Mouse (Mus musculus) heart, adult 2 months (tissue): Measurements from ENCODE around the gene Lilra5. TPM values are rescaled to one million over a fixed set of nuclear protein-coding genes. Genes with fewer than 3 reads are reported as not detected.
"Not testable (repeated sequence)": the region's sequence is repeated elsewhere in the genome, so short reads cannot be mapped to it uniquely, and the experiment has no call there.

Experiments
- DNase-seq, 2 experiments: peaks; one replicate each; pipeline ENCODE4 v3.0.0; 2021
- H3K27ac ChIP-seq: fragments of 200-600 bp; 2 replicates; pipeline ENCODE4 v1.8.1; 2022
- H3K27me3 ChIP-seq: fragments of 200-500 bp; 2 replicates; pipeline ENCODE4 v1.6.1; 2012; ENCODE audit warnings: mild to moderate bottlenecking, low read length, inconsistent platforms, mixed read lengths; ENCODE audit not compliant: control insufficient read depth, insufficient read depth
- H3K36me3 ChIP-seq: fragments of 200-500 bp; 2 replicates; pipeline ENCODE4 v1.6.1; 2012; ENCODE audit warnings: low read length, inconsistent platforms; ENCODE audit not compliant: control insufficient read depth, insufficient read depth
- H3K4me1 ChIP-seq: fragments of 200-500 bp; 2 replicates; pipeline ENCODE4 v1.6.1; 2011; ENCODE audit warnings: low read length; ENCODE audit not compliant: control insufficient read depth, insufficient read depth
- H3K4me3 ChIP-seq: fragments of 200-600 bp; 2 replicates; pipeline ENCODE4 v1.8.1; 2022
- H3K79me2 ChIP-seq: fragments of 200-500 bp; replicated peaks from 2 replicates; pipeline ENCODE4 v1.6.1; 2012; ENCODE audit warnings: mild to moderate bottlenecking, inconsistent platforms, low read length, moderate library complexity, mixed read lengths; ENCODE audit not compliant: control insufficient read depth, insufficient read depth
- H3K9ac ChIP-seq: fragments of 200-500 bp; 2 replicates; pipeline ENCODE4 v1.6.1; 2012; ENCODE audit warnings: low read depth, mild to moderate bottlenecking, control low read depth, inconsistent platforms, low read length, mixed read lengths
- CTCF ChIP-seq: fragments of 200-600 bp; IDR thresholded peaks from 2 replicates; pipeline ENCODE4 v1.8.1; 2022; ENCODE audit warnings: antibody characterized with exemption, mild to moderate bottlenecking, moderate library complexity
- EP300 ChIP-seq: fragments of 200-500 bp; IDR thresholded peaks from 2 replicates; pipeline ENCODE4 v1.6.1; 2011; ENCODE audit warnings: low read depth, low read length, control low read depth; ENCODE audit not compliant: insufficient read depth
- POLR2A ChIP-seq: fragments of 200-500 bp; IDR thresholded peaks from 2 replicates; pipeline ENCODE4 v1.6.1; 2011; ENCODE audit warnings: mild to moderate bottlenecking, low read depth, low read length, control low read depth; ENCODE audit not compliant: insufficient read depth
- WGBS: fragments of 180-500 bp; shearing (Covaris S2); methylation state at CpG from one replicate; pipeline ENCODE4 v1.1.7; 2018; 5-methylcytosine and 5-hydroxymethylcytosine counted together
- intact Hi-C: fragments of 180-260 bp; cut with DNase I; formaldehyde crosslinking; loops from one replicate; pipeline ENCODE4 v1.15.1; 2025
- long read RNA-seq: library from polyadenylated mRNA; stranded (forward); transcript quantifications from one replicate; pipeline ENCODE4 v2.0.0, GENCODE M21; 2021
- polyA plus RNA-seq: library from polyadenylated mRNA; depleted of rRNA; stranded (reverse); fragments of >200 nt; gene quantifications from 2 replicates; pipeline ENCODE4 v1.2.3, GENCODE M21; 2012; rRNA removed
- total RNA-seq, 2 experiments: library from RNA; stranded (reverse); gene quantifications; 2 replicates each; pipeline ENCODE4 v1.2.3; 2021

Gene Lilra5
- 1 to 10 TPM; 1.2 to 1.4 TPM for total RNA-seq
- 1.1 and 1.3 TPM in 2 replicates for polyA plus RNA-seq
- long read RNA-seq, partial matches to known transcripts, result 0 of 3 reads
- long read RNA-seq, other reads (novel, unspliced or antisense), result 2 of 3 reads

- Histone ChIP-seq H3K9ac (no peak within 1 kb of the TSS), H3K36me3 (no peaks in the 10 kb centered on the region), H3K4me3 (no peak within 1 kb of the TSS), H3K27me3 (no peaks in the 10 kb centered on the region), H3K4me1 (no peaks in the 10 kb centered on the region), H3K79me2 (no peaks in the 10 kb centered on the region), H3K27ac (no peak within 1 kb of the TSS; the same call in 1 of the 2 replicates)
- intact Hi-C loops, result no loop called here
- no peak for DNase-seq
- 56% methylated on average over 7 of the region's 7 CpGs for WGBS
- no peak for TF ChIP-seq EP300
- no peak for TF ChIP-seq POLR2A
- no peak for TF ChIP-seq CTCF
Observed at GRCm38 (mm10) chr7:4237454-4237853, at the start of gene Lilra5. Lilra5 (plus strand) TSS chr7:4237754.

GRCm38 (mm10) chr7:4207126-4207525 lies 30.4 kb upstream of the Lilra5 start:
- H3K4me1 ChIP-seq, result no peaks in the 10 kb centered on the region
- no peaks in the 10 kb centered on the region for H3K27me3 ChIP-seq
- H3K4me3 ChIP-seq, result no peak overlapping the region
- no peak overlapping the region for H3K27ac ChIP-seq
- no peaks in the 10 kb centered on the region for H3K36me3 ChIP-seq
- 79% methylated on average over 1 of the region's 1 CpGs for WGBS
- DNase-seq, result no peak
- intact Hi-C loops, result no loop called here
- H3K79me2 ChIP-seq, result no peaks in the 10 kb centered on the region
- no peak overlapping the region for H3K9ac ChIP-seq
- TF ChIP-seq EP300 (no peak), CTCF (no peak), POLR2A (no peak)

DNA sequence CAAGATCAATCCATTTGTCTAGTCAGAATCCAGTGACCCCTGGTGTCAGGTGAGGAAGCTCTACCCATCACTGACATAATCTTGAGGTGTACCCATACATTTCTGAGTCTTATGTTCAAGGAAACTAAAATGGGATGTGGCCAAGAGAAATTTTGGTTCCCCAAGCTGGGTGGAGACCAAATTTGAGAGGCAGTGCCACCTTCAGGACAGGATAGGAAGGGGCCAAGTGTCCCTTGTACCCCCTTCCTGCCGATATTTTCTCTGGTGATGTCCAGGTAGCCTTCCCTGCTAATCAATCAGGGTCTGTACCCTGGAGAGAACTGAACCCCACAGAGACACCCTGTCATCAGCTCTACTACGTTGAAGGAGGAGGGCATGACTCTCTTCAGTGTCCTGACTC lies 28.9 kb upstream of the Lilra5 start:
- no peaks in the 10 kb centered on the region for H3K79me2 ChIP-seq
- H3K36me3 ChIP-seq, result no peaks in the 10 kb centered on the region
- no peak for DNase-seq
- no peaks in the 10 kb centered on the region for H3K27me3 ChIP-seq
- H3K4me1 ChIP-seq, result no peaks in the 10 kb centered on the region
- intact Hi-C loops, result no loop called here
- H3K9ac ChIP-seq, result no peak overlapping the region
- no peak overlapping the region for H3K4me3 ChIP-seq
- WGBS, result 30% methylated on average over 2 of the region's 2 CpGs
- TF ChIP-seq POLR2A (no peak), CTCF (peak; percentile 35), EP300 (no peak)
- no peak overlapping the region for H3K27ac ChIP-seq

GRCm38 (mm10) chr7:4213436-4213835 lies 24.1 kb upstream of the Lilra5 start:
- intact Hi-C loops, DNase-seq, H3K9ac ChIP-seq, H3K4me3 ChIP-seq, H3K79me2 ChIP-seq, H3K4me1 ChIP-seq, H3K36me3 ChIP-seq, H3K27ac ChIP-seq, H3K27me3 ChIP-seq: not testable (repeated sequence)

DNA sequence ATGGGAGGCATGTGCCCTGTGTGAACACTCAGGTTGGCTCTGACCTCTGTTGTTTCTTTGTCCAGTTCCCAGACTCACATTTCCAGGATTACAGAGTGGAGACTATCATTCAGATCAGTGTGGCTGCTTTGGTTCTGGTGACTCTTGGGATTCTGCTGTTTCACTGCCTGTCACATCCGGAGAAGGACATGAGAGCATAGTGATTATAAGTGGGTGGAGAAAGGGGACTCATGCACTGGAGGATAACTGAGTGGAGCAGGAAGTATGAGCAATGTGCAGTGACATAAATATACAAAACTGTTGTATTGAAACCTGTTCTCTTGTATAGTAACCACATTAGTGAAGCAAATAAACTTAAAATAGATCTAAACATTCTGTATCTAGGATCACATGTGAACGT lies 22.2 kb upstream of the Lilra5 start:
- Histone ChIP-seq H3K36me3 (no peaks in the 10 kb centered on the region), H3K27me3 (no peaks in the 10 kb centered on the region), H3K9ac (no peak overlapping the region), H3K27ac (no peak overlapping the region), H3K79me2 (no peaks in the 10 kb centered on the region), H3K4me3 (no peak overlapping the region), H3K4me1 (no peaks in the 10 kb centered on the region)
- intact Hi-C loops, result no loop called here
- TF ChIP-seq CTCF (no peak), EP300 (no peak), POLR2A (no peak)
- no peak for DNase-seq
- WGBS, result 37% methylated on average over 2 of the region's 2 CpGs

- DNase-seq, result no peak
- TF ChIP-seq CTCF (no peak), EP300 (no peak), POLR2A (no peak)
- H3K36me3 ChIP-seq, result no peaks in the 10 kb centered on the region
- H3K27me3 ChIP-seq, result no peaks in the 10 kb centered on the region
- no peaks in the 10 kb centered on the region for H3K79me2 ChIP-seq
- no peak overlapping the region for H3K9ac ChIP-seq
- intact Hi-C loops, result no loop called here
- H3K4me3 ChIP-seq, result no peak overlapping the region
- WGBS, result 42% methylated on average over 2 of the region's 2 CpGs
- H3K4me1 ChIP-seq, result no peaks in the 10 kb centered on the region
- no peak overlapping the region for H3K27ac ChIP-seq
Observed at GRCm38 (mm10) chr7:4215805-4216204, 21.7 kb upstream of the Lilra5 start.
